Mouse (Mus musculus): ENCODE data around the gene Sppl2b.

DNA sequence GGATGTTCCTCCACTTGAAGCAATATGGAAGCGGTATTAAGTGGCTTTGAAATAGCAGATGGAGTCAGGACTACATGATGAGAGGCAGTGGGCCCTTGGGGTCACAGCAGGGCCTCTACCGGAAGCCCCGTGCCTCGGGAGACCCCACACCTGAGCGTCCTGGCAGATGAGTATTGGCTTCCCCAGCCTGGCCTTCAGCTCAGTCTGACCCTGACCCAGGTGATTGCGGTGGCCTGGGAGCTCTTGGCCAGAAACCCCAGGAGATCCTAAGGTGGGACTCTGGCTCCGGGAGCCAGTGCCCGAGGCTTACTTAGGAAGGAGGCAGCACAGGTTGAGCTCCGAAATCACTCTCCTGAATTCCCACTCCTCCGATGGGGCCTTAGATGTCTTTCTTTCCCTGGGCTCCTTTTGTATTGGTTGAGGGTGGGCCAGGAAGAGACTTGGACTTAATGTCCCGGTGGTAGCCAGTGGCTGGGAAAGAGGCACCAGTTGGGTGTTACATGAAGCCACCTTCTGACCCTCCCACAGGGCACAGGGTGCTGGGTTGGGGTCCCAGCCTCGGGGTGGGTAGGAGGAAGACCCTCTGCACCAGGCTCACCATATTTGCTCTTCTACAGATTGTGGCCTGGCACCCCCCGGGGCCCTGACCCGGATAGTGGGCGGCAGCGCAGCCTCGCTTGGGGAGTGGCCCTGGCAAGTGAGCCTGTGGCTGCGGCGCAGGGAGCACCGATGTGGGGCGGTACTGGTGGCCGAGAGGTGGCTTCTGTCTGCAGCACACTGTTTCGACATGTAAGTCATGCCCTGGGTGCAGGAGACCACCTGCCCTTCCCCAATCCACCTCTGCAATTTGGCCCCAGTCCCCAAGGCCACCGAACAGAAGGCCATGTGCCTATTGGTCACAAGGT, 41.8 kb downstream of the Sppl2b start:
- TF ChIP-seq POLR2A (IDR thresholded peaks at IDR 0.05; ENCODE audit: low read depth, low read length) = no peak
- TF ChIP-seq CTCF (IDR thresholded peaks at IDR 0.05; ENCODE audit: borderline replicate concordance, insufficient read depth, low read length) = no peak

Measured in embryonic fibroblast, embryonic 13.5 days (primary cell).